Mouse (Mus musculus) forebrain, embryonic 15.5 days (tissue): ENCODE data around the gene Rpl35. TPM values are rescaled to one million over a fixed set of nuclear protein-coding genes. Genes with fewer than 3 reads are reported as not detected.

Experiments used
- ATAC-seq: fragments of 200-750 bp; cut with Nextera tagmentation; replicated peaks from 2 replicates; pipeline ENCODE4 v1.8.0; 2017; ENCODE audit warnings: mild to moderate bottlenecking, moderate TSS enrichment, moderate library complexity
- H3K27ac ChIP-seq: fragments of 300-500 bp; sonication (generic); replicated peaks from 2 replicates; pipeline ENCODE4 v1.5.1; 2015; ENCODE audit warnings: mild to moderate bottlenecking, inconsistent platforms
- H3K27me3 ChIP-seq: fragments of 300-500 bp; sonication (generic); 2 replicates; pipeline ENCODE4 v1.6.1; 2015; ENCODE audit warnings: inconsistent platforms
- H3K36me3 ChIP-seq: fragments of 300-500 bp; sonication (generic); 2 replicates; pipeline ENCODE4 v1.6.1; 2015; ENCODE audit warnings: mild to moderate bottlenecking, inconsistent platforms
- H3K4me1 ChIP-seq: fragments of 300-500 bp; sonication (generic); 2 replicates; pipeline ENCODE4 v1.6.1; 2015; ENCODE audit warnings: inconsistent platforms
- H3K4me2 ChIP-seq: fragments of 300-500 bp; sonication (generic); replicated peaks from 2 replicates; pipeline ENCODE4 v1.6.1; 2015; ENCODE audit warnings: mild to moderate bottlenecking, inconsistent platforms
- H3K4me3 ChIP-seq: fragments of 300-500 bp; sonication (generic); 2 replicates; pipeline ENCODE4 v1.5.1; 2015; ENCODE audit warnings: mild to moderate bottlenecking, inconsistent platforms
- H3K9ac ChIP-seq: fragments of 300-500 bp; sonication (generic); replicated peaks from 2 replicates; pipeline ENCODE4 v1.6.1; 2015; ENCODE audit warnings: mild to moderate bottlenecking, inconsistent platforms
- H3K9me3 ChIP-seq: fragments of 300-500 bp; sonication (generic); 2 replicates; pipeline ENCODE4 v1.6.1; 2016; ENCODE audit warnings: inconsistent platforms
- WGBS: fragments of 180-500 bp; shearing (Covaris S2); methylation state at CpG from one replicate; pipeline ENCODE4 v1.1.7; 2015; ENCODE audit warnings: mixed read lengths; 5-methylcytosine and 5-hydroxymethylcytosine counted together
- polyA plus RNA-seq: library from polyadenylated mRNA; unstranded; fragments of >200 nt; fragmentation: Nextera tagmentation; extraction: Ambion mirVana; gene quantifications from 2 replicates; pipeline ENCODE4 v1.2.1, GENCODE M21; 2015

Gene Rpl35
- polyA plus RNA-seq, 1 experiment from 2014 or later = 763 TPM

DNA sequence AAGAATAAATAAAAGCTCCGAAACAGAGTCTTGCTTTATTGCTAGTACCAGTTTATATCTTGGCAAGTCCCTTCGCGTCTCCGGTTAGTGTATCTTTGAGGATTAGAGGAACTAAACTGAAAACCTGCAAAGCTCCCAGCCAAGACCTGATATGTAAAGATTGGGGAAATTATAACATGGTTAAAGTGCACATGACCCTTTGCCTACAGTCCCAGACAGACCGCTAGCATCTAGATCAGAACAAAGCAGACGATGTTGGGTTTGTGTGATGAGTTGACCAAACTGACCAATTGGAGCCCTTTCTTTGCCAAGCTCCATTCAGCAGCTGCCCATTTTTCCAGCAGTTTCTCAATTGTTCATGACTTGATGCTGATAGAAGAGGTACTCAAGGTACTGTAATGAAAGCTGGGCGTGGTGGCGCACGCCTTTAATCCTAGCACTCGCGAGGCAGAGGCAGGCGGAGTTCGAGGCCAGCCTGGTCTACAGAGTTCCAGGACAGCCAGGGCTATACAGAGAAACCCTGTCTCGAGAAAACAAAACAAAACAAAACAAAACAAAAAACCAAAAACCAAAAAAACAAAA, 816 bp upstream of the Rpl35 start:
- no peak for ATAC-seq
- Histone ChIP-seq H3K27me3 (no peaks in the 10 kb centered on the region), H3K4me2 (peak overlapping the region; percentile 88), H3K4me3 (peak overlapping the region; percentile 87), H3K9ac (no peak overlapping the region), H3K36me3 (peaks cover 21% of the 10 kb centered on the region), H3K27ac (no peak overlapping the region), H3K4me1 (peaks cover 62% of the 10 kb centered on the region), H3K9me3 (no peaks in the 10 kb centered on the region)
- WGBS = 90% methylated on average over 14 of the region's 14 CpGs

DNA sequence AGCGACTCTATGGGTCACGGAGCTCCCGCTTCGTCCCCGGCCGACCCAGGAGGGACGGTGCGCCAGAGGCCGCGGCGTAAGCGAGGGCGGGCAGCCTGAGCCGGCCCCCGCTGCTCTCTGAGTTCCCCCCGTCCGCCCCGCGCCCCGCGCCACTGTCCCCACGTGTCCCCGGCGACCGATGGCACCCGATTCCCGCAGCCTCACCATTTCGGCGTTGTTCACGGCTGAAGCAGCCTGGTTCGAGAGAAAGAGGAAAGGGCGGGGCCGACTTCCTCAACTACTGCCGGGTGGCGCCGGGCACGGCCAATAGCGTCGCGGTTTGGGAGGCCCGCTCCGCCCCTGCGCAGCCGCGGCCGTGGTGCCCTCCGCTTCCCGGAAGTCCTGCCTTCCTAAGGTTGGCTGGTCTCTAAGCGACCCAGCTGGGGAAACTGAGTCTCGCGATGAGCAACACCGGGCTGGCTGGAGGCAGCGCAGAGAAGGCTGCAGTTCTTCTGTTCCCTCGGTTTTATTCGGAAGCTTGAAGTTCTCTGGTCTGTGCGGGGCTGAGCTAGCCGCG, 466 bp downstream of the Rpl35 start, which contains the start of gene Arpc5l:
Gene Arpc5l, plus strand, starts transcription at position 469 of the 556 bp plus-strand sequence.
- Histone ChIP-seq H3K4me3 (peak within 1 kb of the TSS; percentile 87), H3K9ac (peak within 1 kb of the TSS; percentile 89), H3K27ac (peak within 1 kb of the TSS; percentile 91), H3K9me3 (no peaks in the 10 kb centered on the region), H3K4me2 (peak within 1 kb of the TSS; percentile 88), H3K27me3 (no peaks in the 10 kb centered on the region), H3K36me3 (peaks cover 34% of the 10 kb centered on the region), H3K4me1 (peaks cover 54% of the 10 kb centered on the region)
- peak; percentile 90 for ATAC-seq
- under 1% methylated on average over 40 of the region's 58 CpGs for WGBS

DNA sequence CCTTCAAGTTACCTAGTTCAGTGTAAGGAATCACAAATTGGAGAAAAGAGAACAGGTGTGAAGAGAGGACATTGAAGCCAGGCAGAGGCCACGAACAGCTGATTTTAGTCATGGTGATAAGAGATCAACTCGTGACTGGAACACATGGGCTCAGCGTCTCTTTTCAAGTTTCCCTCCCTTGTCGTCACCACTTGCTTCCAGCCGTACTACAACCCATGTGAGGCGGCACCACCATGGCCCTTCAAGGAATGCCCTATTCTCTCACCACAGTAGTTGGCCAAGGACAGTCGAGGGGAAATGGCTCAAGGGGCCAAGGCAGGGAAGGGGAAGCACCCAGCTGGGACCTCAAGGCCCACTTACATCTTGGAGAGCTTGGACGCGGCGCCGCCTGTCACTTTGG, 1.1 kb downstream of the Rpl35 start:
- Histone ChIP-seq H3K4me2 (peak overlapping the region; percentile 88), H3K4me1 (peaks cover 49% of the 10 kb centered on the region), H3K4me3 (peak overlapping the region; percentile 87), H3K27ac (peak overlapping the region; percentile 91), H3K9me3 (no peaks in the 10 kb centered on the region), H3K36me3 (peaks cover 40% of the 10 kb centered on the region), H3K9ac (peak overlapping the region; percentile 89), H3K27me3 (no peaks in the 10 kb centered on the region)
- 0 out of 2 replicates have a peak, but pooled peaks have one; percentile 2 for ATAC-seq
- WGBS = under 1% methylated on average over 11 of the region's 11 CpGs

DNA sequence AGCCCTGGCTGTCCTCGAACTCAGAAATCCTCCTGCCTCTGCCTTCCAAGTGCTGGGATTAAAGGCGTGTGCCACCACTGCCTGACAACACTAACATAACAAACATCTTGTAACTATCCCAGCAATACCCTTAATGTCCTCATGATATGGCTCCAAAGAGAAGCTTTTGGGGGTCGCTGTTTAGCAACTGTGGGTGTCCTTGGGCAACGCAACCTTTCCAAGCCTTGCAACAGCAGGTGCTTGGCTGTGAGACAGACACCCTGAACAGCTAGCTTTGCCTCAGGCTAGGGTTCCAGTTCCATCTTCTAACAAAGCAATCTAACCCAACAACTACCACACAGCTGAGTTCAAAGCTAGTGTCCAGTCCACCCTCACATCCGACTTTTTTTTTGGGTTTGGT, 1.9 kb downstream of the Rpl35 start:
- H3K27ac ChIP-seq = no peak overlapping the region
- no peaks in the 10 kb centered on the region for H3K27me3 ChIP-seq
- peaks cover 41% of the 10 kb centered on the region for H3K4me1 ChIP-seq
- H3K9ac ChIP-seq = peak overlapping the region; percentile 89
- no peaks in the 10 kb centered on the region for H3K9me3 ChIP-seq
- ATAC-seq = no peak
- peak overlapping the region; percentile 87; the same call in 1 of the 2 replicates for H3K4me3 ChIP-seq
- peaks cover 40% of the 10 kb centered on the region for H3K36me3 ChIP-seq
- 70% methylated on average over 5 of the region's 5 CpGs for WGBS
- H3K4me2 ChIP-seq = peak overlapping the region; percentile 88

DNA sequence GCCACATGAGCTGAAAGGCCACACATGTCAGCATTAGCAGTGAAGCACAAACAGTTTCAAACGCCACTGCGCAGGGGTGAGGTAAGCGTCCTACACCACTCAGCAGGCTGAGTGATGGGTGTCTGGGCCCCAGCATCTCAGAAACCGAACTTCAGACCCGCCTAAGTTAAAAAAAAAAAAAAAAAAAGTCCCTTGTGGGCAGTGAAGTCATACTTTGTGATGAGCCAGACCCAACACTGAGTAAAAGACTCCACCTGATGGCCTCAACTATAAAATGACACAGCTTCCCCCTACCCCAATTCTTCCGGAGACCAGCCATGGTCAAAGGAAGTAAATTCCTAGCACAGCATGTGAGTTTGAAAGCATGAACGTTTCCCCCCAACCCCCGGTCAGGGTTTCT, 2.3 kb downstream of the Rpl35 start:
- Histone ChIP-seq H3K4me1 (peaks cover 43% of the 10 kb centered on the region), H3K4me2 (peak overlapping the region; percentile 88), H3K27ac (no peak overlapping the region), H3K4me3 (peak overlapping the region; percentile 87; the same call in 1 of the 2 replicates), H3K27me3 (no peaks in the 10 kb centered on the region), H3K36me3 (peaks cover 40% of the 10 kb centered on the region), H3K9me3 (no peaks in the 10 kb centered on the region), H3K9ac (no peak overlapping the region; the same call in 1 of the 2 replicates)
- 46% methylated on average over 8 of the region's 8 CpGs for WGBS
- ATAC-seq = no peak

DNA sequence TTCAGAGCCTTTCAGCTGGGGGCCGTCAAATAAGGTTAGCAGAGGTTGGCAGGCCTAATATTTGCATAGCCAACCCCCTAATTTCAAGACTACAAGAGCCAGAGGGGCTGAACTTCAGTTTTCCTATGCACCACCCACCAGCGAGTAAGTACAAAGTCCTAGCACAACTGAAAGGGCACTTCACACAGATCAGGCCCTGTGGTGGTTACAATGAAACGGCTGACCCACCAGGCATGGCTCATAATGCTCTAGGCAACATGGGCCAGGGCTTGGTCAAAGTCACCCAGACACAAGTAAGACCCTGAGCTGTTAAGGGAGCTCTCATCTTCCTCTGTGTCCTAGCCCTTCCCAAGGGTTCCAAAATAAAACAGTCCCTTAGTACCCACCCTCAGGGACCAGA, 3.6 kb downstream of the Rpl35 start:
- no peak overlapping the region for H3K4me2 ChIP-seq
- no peak overlapping the region for H3K9ac ChIP-seq
- H3K36me3 ChIP-seq = peaks cover 40% of the 10 kb centered on the region
- no peak overlapping the region for H3K4me3 ChIP-seq
- no peaks in the 10 kb centered on the region for H3K9me3 ChIP-seq
- ATAC-seq = no peak
- H3K27me3 ChIP-seq = no peaks in the 10 kb centered on the region
- peaks cover 42% of the 10 kb centered on the region for H3K4me1 ChIP-seq
- no peak overlapping the region for H3K27ac ChIP-seq
- 85% methylated on average over 3 of the region's 3 CpGs for WGBS

DNA sequence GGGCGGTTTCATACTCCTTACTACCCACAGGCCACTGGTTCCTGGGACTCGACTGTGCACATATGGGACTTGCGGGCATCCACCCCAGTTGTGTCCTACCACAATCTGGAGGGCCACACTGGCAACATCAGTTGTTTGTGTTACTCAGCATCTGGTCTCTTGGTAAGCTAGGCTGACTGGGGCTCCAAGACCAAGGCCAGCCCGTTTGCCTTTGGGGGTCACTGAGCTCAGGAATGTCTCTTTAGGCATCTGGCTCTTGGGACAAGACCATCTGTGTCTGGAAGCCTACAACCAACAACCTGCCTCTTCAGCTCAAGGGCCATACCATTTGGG, 4.9 kb downstream of the Rpl35 start:
- Histone ChIP-seq H3K4me3 (no peak overlapping the region), H3K27ac (no peak overlapping the region), H3K9ac (no peak overlapping the region), H3K4me1 (peaks cover 29% of the 10 kb centered on the region), H3K4me2 (no peak overlapping the region), H3K9me3 (no peaks in the 10 kb centered on the region), H3K36me3 (peaks cover 40% of the 10 kb centered on the region), H3K27me3 (no peaks in the 10 kb centered on the region)
- ATAC-seq = no peak
- 86% methylated on average over 4 of the region's 4 CpGs for WGBS

DNA sequence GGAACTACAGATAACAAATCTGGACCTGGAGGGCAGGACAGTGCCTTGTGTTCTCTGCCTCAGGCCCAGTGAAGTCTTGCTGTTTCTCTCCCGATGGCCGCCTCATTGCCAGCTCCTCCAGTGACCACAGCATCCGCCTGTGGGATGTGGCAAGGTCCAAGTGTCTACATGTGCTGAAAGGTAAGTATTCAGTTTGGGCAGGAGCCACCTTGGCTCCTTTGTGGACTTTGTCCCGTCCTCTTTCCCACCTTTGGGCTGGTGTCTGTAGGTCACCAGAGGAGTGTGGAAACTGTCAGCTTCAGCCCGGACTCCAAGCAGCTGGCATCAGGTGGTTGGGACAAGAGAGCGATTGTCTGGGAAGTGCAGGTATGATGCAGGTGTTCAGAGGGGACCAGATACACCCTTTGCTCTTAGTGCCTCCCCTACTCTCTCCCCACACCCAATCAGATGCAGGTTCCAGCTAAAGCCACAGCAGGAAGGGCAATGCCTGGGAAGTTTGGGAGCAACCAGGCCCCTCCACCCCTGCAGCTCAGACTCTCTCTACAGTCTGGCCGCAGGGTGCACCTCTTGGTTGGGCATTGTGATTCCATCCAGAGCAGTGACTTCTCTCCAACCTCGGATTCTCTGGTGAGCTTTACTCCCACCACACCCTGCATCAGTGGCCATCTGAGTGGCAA, 5.4 kb downstream of the Rpl35 start:
- Histone ChIP-seq H3K27ac (no peak overlapping the region), H3K4me3 (no peak overlapping the region), H3K9me3 (no peaks in the 10 kb centered on the region), H3K27me3 (no peaks in the 10 kb centered on the region), H3K9ac (no peak overlapping the region), H3K4me2 (no peak overlapping the region), H3K4me1 (peaks cover 29% of the 10 kb centered on the region), H3K36me3 (peaks cover 40% of the 10 kb centered on the region)
- ATAC-seq = no peak
- WGBS = 69% methylated on average over 8 of the region's 8 CpGs

DNA sequence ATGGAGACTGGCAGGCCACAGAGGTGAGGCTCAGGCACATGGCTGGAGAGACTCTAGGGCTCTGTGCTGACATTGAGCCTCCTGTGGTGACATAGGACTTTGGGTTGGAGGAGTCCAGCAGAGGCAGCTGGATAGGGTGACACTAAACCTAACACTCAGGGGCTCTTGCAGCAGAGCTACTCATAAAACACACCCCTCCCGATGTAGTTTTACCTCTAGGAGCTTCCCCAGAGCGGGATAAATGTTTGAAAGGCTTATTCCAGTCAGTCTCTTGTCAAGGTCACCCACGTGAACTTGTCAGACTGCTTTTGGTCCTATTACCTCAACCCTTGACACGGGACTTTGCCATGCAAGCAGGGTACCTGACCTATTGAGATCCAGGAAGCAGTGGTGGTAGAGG, 6.0 kb downstream of the Rpl35 start:
- H3K4me1 ChIP-seq = peaks cover 29% of the 10 kb centered on the region
- peaks cover 40% of the 10 kb centered on the region for H3K36me3 ChIP-seq
- no peaks in the 10 kb centered on the region for H3K9me3 ChIP-seq
- WGBS = 64% methylated on average over 4 of the region's 4 CpGs
- H3K27ac ChIP-seq = no peak overlapping the region
- no peak overlapping the region for H3K4me2 ChIP-seq
- H3K9ac ChIP-seq = no peak overlapping the region
- no peaks in the 10 kb centered on the region for H3K27me3 ChIP-seq
- no peak for ATAC-seq
- H3K4me3 ChIP-seq = no peak overlapping the region

DNA sequence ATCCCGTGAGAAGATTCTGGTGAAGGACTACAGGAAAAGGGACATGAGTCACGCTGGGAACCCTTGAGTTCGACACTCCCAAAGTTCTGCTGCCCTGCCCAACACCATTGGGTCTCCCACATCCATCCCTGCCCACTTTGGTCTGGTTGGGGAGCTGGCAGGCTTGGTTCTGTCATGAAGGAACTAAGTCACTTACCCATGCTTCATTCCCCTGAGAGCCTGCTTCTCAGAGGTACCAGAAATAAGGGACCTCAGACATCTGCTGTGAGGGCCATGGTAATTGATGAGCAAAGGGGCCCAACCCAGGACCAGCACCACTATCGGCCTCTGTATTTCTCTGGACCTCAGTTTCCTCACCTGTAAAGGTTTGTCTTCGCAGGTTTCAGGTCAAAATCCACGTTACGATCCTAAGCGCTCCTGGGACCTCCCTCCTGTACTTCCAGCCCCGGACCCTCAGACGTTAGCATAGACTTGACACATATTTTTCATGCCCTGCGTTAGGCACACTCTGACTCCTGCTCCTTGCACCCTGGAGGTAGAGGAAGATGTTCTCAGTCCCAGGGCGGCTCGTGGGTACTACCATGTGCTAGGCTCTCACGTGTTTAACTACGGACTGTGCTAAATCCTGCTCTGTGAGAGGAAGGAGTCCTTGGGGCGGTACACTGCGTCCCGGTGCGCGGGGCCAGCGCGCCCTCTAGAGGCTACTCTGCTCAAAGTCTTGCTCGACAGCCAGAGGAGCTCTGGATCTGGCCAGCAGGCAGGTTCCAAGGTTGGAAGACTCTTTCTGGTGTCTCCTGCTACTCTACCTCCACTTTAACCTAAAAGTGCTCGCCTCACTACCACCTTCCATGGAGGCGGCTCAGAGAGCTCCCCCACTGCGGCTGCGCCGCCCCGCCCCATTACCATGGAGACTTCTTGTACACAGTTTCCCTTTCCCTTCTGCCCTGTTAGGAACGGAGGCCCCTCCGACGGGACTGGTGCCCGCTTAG, 7.7 kb downstream of the Rpl35 start, which contains the start of gene Wdr38:
Gene Wdr38, plus strand, starts transcription at position 91 of the 989 bp plus-strand sequence.
- no peaks in the 10 kb centered on the region for H3K9me3 ChIP-seq
- H3K27ac ChIP-seq = no peak within 1 kb of the TSS
- peak; percentile 94 for ATAC-seq
- peak within 1 kb of the TSS; percentile 36 for H3K9ac ChIP-seq
- peaks cover 13% of the 10 kb centered on the region for H3K4me1 ChIP-seq
- H3K27me3 ChIP-seq = no peaks in the 10 kb centered on the region
- peak within 1 kb of the TSS; percentile 43 for H3K4me3 ChIP-seq
- H3K36me3 ChIP-seq = peaks cover 31% of the 10 kb centered on the region
- H3K4me2 ChIP-seq = peak within 1 kb of the TSS; percentile 48
- WGBS = 15% methylated on average over 33 of the region's 33 CpGs

DNA sequence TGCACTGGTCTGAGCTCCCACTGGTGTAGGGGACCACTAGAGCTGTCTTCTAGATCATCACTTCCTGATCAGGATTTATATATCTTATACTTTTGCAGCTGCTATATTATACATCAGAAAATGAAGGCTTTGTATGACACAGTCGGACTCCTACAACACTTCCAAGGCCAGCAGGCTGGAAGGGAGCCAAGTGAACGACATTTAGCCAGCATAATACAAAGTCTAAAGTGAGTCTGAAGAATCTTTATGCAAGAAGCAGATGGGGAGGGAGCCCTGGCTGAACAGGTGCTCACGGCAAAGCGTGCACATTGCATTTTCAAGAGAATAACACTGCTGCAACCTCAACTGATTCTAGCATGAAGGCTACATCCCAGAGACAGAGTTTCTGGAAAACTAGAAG, 13.0 kb downstream of the Rpl35 start:
- no peak for ATAC-seq
- Histone ChIP-seq H3K36me3 (no peaks in the 10 kb centered on the region), H3K9ac (no peak overlapping the region), H3K4me1 (0 out of 2 replicates have a peak, but pooled peaks cover under 1% of the 10 kb centered on the region), H3K4me2 (no peak overlapping the region), H3K27ac (no peak overlapping the region), H3K4me3 (no peak overlapping the region), H3K9me3 (no peaks in the 10 kb centered on the region), H3K27me3 (no peaks in the 10 kb centered on the region)
- WGBS = 30% methylated on average over 4 of the region's 4 CpGs
